Mouse (Mus musculus) frontal cortex, adult 2 months (tissue): Measurements from ENCODE around the gene Wdr81. TPM values are rescaled to one million over a fixed set of nuclear protein-coding genes. Genes with fewer than 3 reads are reported as not detected.
A peak's percentile ranks its signal among the peaks of the same experiment; 100 is the strongest.
"Not testable (repeated sequence)": the region's sequence is repeated elsewhere in the genome, so short reads cannot be mapped to it uniquely, and the experiment has no call there.

Experiments used
- DNase-seq, 2 experiments: peaks; one replicate each; pipeline ENCODE4 v3.0.0; 2022; ENCODE audit warnings: low spot score in 1 of 2; ENCODE audit errors: extremely low spot score in 1 of 2
- polyA plus RNA-seq: library from polyadenylated mRNA; depleted of rRNA; stranded (reverse); fragments of >200 nt; gene quantifications from 2 replicates; pipeline ENCODE4 v1.2.3, GENCODE M21; 2012

Gene Wdr81
- polyA plus RNA-seq, 1 experiment, result 14.4 TPM

DNA sequence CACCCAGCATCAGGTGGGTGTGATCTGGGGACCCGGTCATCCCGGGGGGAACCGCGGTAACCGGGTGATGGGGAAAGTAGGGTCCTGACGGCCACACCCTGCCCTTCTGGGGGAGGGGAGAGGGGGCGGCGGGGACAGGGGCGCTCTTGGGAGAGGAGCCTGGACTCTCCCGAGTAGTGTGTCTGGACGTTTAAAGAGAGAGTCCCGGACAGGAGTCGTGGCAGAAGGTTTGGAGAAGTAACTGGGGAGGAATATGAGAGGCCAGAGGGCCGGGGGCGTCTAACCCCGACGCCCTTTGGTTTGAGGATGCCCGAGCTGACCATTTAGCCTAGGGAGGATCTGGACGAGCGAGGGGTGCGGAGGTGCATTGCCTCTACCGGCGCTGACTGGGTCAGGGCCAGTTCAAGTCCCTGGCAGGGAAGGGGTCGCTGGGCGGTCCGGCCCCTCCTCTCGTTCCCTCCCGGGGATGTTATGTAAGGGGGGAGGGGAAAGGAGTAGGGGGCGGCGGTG, 7.3 kb upstream of the Wdr81 start:
- no peak for DNase-seq

DNA sequence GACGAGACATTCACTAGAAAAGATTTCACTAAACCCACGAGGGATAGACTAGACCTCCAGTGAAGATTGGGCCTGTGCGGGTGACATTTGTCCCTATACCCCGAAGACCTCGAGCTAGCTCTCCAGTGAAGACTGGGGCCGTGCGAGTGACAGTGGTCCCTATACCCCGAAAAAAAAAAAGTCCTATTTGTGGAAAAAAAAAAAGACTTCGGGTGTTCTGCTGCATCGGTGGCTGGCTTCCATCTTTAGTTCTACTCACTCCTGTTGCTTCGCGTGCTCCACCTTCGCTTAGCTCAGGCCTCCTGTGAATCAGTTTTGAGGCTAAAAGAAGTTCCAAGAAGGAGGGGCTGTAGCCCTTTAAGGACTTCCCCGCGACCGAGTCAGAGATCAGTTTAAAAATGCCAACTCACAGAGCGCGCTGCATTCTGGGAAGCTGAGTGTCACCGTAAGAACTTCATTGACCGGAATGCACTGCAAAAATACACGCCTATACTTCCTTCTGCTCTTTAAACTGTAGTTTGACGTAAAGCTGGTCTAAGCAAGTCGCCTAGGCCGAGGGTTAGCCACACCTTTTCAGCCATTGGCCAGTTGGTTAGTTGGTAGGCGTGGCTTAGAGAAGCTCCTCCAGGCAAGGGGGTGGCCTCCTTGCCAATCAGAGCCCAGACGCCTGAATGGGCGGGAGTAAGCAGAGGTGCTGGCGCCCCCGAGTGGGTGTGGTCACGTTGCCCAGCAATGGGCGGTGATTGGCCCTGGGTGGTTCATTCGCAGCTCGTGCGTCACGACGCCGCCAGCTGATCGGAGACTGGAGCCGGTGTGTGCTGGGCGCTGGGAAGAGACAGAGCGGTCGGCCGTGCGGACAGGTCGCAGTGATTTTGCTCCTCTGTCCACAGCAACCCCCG, 6.6 kb upstream of the Wdr81 start, which contains the start of gene Tlcd2:
Tlcd2 (plus strand) TSS at position 872 of the 899 bp plus-strand sequence.
- DNase-seq, result peak; percentile 99 to 100

DNA sequence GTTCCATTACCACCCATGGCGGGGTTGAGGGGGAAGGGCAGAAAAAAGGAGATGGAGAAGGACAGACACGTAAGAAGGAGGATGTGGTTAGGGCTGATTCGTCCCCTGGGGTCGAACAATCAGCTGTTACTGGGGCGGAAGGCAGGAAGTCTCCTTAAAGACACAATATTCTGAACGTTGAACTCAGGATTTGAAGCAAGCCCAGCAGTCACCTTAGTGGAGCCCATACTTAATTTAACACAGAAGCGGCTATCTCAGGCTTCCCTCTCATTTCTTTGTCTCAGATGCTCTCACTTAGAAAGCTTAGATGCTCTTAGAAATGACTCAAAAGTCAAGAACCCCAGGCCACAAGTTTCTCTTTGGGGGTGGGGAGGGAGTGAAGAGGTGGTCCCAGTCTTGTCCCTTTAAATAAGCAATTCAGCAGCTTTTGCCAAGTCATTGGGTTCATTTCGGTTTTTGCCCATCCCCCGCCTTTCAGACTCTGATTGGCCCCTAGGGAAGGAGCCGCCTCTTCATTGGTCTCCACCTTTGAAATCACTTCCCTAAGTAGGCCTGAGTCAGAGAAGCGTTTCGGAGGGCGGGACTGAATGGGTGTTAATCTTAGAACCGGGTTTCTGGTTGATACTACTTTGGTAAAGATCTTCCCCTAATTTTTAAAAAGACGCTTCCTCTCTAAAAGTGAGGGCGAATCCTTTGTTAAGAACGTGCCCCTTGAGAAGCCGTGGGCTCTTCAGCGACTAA, 5.8 kb upstream of the Wdr81 start:
- peak; percentile 93 to 96 for DNase-seq

DNA sequence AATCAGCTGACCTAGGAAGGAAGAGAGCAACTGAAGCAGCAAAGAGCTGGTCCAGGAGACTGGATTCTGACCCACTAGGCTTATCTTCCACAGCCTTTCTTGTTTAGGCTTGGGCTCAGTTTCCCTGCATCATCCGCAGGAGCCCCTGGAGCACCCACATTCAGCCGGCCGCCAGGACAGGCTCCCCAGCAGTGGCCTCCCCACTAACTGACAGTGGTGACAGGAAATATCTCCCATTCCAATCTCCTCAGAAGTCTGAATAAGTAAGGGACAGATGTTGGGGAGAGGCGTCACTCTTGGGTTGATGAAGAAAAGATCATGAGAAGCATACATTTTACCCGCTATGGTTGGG, 5.2 kb upstream of the Wdr81 start:
- DNase-seq, result no peak

DNA sequence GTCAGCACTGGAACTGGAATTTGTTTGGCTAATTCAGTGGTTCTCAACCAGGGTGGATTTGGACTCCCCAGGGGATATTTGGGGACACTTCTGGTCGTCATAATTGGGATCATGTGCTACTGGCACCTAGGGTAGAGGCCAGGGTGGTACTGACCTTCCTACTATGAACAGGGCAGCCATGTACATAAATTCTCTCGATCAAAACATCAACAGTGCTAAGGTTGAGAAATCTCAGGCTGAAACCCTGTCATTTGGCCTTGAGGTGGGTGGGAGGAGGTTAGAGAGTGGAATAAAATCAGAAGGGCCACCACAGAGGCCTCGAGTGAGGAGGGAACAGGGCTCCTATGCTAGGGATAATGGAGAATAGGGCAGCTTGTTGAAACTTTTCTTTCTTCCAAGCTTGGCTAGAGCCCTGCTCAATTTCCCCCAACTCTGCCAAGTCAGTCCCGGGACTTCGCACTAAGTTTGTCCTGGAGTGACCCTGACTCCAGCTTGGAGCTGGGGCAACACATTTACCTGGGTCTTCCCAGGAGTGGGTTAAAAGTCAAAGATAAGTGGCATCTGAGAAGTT, 4.7 kb upstream of the Wdr81 start:
- DNase-seq, result no peak

DNA sequence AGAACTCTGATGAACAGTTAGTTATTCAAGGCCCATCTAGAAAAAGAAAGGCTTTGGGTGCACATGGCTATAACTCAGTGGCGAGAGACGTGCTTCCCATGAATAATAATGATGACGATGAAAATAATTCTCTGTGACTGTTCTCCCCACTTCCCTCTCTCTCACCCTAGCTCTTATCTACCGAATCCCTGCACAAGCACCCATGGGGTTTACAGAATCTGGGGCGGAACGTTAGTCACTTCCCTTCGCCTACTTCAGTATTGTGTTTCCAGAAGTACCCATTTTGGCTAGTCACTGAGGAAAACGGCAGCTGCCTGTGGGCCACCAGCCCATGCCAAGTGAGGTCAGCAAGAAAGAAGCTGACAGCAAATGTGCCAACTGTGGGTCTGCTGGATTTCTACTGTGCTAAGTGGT, 4.1 kb upstream of the Wdr81 start:
- DNase-seq, result no peak

DNA sequence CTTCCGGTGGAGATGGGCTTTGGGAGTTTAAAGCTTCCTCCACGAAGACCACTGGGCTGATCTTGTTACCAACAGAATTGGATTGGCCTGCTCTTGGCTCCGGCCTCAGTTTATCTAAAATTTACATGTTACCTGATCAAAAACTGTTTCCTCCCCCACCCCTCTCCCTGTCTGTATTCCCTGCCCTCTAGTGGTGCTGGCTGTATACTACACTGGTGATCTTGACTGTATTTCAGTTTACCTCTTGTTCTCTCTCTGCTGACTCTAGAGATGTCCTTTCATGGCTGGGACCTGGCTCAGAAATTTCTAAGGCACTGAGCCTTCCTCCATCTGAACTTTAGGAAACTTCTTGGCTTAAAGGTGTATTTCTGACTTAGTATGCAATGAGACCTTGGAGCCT, 3.7 kb upstream of the Wdr81 start:
- DNase-seq, result peak in 1 of 2 experiments; percentile 65

DNA sequence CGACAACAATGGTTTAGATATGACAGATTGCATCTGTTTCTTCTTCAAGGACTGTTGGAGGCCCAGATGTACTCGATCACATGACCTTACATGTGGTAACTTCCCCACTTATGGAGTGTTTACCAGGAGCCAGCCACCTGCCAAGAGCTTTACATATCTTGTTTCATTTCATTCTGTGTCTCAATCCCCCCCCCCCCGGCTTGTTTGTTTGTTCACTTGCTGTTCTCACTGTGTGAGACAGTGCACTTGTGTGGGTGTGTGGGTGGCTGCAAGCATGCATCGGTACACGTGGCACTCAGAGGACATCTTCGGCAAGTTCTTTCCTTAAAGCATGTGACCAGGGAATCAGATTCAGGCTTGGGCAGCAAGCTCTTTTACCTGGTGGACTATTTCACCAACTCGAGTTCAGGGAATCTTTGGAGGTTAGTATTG, 1.9 kb upstream of the Wdr81 start:
- no peak for DNase-seq

DNA sequence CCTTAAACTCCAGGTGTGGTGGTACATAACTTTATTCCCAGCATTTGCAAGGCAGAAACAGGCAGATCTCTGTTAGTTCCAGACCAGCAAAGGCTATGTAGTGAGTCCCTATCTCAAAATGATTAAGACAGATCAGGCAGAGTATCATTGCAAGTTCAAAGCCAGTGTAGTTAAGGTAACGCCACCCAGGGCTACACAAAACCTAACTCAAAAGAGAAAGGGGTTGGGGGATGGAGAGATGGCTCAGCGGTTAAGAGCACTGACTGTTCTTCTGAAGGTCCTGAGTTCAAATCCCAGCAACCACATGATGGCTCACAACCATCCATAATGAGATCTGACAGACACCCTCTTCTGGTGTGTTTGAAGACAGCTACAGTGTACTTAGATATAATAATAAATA, 1.5 kb upstream of the Wdr81 start:
- not testable (repeated sequence) for DNase-seq

DNA sequence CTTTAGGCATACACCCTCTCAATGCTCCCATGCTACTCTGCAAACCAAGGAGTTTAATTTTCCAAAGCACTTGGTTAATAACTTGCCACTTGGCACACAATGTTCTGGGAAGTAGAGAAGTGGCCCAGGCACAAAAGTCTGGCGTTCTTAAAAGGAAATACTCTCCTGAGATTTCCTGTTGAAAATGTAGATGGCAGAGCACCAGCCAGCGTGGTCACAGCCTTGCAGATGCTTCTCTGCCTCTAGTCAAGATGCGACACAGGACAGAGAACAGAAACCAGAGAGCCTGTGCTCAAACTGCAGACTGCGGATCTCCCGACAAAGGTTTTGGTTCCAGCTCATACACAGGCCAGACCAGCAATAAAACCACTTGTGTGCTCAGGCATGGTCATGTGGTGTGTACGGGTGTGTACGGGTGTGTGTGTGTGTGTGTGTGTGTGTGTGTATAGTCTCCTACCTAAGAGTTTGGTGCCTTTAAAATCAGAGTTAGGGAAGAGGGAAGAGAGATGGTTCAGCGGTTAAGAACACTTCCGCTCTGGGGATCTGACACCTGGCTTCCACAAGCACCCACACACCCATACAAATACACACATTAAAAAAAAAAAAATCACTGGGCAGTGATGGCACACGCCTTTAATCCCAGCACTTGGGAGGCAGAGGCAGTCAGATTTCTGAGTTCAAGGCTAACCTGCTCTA, 672 bp upstream of the Wdr81 start:
- no peak for DNase-seq

DNA sequence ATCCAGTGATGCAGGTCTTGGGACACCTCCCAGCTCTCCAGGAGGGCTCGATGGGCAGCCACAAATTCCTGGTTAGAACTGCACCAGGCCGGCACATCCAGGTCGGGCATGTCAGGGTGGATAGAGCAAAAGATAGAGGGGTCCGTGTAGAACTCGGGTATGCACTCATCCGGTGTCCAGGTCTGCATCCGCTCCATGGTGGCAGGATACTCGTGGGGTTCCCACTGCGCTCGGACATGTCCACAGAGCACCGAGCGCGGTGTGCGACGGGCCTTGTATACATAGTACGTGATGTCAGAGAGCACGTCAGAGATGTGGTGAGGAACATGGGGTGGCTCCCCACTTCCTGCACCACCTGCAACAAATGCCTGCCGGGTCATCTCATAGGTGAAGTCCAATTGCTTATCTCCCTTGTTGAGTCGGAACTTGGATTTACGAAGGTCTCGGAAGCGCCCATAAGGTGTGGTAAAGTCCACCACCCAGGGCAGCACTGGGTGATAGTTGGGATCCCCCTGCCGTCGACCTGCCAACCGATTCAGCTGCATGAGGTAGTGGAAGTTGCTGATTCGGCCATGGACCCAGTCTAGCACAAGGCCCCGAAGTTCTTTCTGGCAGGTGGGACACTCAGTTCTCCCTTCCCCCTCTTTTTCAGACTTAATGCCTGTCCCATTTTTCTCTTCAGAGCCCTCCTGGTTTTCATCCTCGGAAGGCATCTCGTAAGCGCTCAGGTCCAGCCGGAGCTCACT, 1.5 kb downstream of the Wdr81 start:
- no peak for DNase-seq

DNA sequence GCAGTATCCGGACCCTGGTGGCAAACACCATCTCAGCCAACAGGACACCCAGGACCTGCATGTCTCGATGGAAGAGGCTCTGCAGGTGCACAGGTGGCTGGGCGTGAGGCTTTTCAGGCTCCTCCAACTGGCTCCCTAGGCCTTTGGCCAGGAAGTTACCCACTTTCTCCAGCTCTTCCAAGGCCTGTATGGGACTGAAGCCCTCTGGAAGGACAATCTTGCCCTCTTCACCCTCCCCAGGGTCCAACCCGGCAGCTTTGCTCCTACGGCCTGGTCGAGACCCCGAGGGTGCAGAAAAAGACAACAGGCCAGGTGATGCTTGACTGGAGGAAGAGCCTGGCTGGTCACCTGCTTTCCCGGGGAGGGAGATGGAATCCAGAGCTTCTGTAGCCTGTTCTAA, 2.4 kb downstream of the Wdr81 start:
- DNase-seq, result no peak

DNA sequence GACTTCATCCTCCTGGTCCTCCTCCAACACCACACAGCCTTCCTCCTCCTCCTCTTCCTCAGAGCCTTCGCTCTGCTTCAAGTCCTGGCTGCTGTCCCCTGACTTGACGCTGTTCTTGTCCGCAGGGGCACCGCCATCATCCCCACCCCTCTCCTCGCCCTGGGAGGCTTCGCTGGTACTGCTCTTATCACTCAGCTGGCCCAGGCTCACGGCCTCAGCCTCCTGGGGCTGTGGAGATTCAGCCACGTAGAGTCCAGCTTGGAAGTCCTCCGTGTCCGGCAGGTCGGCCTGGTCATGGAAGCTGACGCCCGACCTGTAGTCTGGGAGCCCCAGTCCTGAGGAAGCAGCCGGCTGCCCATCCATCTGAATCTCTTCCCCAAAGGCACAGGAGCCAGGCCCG, 3.6 kb downstream of the Wdr81 start:
- DNase-seq, result no peak

DNA sequence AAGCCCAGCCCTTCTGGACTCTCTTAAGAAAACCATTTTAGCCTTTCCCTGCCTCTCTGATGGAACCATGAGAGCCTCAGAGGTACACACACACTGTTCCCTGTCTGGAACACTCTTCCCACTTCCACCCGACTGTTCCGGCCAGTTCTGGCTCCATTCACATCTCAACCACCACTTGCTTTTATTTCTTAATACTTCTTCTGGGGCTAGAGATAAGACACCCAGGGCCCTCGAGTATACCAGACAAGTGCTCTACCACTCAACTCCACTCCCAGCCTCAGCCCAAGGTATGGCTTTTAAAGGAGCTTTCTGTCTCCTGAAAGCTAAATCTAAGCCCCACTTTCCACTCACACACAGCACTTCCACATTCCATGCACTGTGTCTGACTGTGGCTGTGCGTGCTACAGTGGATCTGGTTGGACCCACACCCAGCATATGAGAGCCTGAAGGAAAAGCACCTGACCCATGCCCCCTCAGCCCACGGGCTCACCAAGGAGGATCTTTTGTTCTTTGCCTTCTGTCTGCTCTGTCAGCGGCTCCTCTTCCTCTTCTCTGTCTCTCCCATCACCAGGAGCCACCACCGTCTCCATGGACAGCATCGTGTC, 4.1 kb downstream of the Wdr81 start:
- no peak for DNase-seq

DNA sequence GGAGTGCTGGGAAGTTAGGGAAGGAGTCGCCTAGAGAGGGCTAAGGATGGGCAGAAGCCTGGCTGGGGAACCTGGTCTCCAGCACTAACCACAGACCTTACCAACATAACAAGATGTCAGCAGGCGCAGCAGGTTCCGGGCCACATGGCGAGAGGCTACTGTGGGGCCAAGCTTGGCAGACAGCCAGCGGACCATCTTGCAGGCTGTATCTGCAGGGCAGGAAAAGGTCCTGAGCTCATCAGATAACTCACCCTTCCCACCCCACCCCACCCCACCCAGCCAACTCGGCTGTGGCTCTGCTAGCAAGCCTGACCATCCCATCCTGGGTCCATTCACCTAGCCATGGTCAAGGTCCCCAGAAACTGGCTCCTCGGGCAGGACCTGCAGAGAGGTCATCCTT, 4.8 kb downstream of the Wdr81 start:
- DNase-seq, result no peak

DNA sequence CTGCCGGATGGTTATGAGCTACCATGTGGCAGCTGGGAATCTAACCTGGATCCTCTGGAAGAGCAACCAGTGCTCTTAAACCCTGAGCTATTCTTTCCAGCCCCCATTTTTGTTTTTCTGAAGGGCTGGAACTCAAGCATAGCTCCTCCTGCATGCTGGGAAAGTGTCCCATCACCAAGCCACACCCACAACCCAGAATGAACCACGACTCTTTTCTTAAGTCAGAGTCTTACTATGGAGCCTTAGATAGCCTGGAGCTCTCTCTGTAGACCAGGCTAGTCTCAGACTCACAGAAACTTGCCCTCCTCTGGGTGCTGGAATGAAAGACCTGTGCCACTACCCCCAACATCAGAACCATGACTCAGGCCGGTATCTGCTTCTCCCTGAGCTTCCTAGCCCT, 5.9 kb downstream of the Wdr81 start:
- DNase-seq, result no peak

DNA sequence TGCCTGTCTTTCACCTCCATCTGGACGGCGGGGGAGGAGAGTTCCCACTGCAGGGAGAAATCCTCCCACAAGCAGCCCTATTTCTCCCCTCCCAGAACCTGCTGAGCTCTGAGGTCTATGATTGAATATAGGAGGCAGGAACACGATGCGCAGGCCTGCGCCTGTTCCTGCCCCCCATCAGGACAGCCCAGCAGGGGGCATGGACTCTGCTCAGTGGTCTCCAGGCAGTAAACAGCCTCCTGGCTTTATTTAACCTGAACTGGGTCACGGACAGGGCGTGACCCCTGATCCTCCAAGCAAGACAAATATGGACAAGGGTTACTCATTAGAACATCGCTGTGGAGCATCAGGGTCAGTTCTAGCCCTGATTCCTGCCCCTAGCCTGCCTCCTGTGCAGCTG, 10.8 kb downstream of the Wdr81 start:
- no peak for DNase-seq

DNA sequence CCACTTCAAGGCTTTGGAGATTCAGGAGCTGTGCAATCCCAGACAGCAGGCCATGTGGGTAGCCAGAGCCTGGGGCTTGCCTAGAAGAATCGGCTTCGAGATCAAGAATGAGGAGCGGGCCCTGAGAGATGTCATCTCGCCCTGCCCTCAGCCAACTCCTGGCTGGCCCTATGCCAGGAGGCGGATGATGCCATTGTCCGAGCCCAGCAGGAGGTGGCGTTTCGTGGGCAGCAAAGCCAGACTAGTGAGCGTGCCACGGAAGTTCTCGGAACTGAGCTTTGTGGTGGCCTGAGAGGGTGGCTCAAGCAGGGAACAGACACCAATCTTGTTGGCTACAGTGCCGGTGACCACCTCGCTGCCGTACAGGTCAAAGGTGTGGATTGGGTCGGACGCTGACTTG, 12.9 kb downstream of the Wdr81 start:
- no peak for DNase-seq

DNA sequence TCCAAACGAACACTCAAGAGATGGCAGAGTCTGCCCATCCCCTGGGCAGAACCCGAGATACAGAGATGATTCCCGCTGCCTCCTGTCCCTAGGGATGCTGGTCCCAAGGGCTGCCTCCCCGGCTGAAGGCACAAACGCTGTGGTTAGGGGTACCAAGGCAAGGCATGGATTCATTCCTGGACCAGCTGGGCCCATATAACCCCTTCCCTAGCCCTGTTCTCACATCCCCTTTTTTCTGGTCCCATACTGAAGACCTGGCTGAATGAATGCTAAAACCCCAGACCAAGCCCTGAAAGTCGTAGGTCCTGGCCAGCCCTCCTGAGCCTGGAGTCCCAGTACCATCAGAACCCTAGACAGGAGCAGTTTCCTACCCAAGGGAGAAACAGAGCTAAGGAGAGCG, 13.5 kb downstream of the Wdr81 start:
- DNase-seq, result no peak

DNA sequence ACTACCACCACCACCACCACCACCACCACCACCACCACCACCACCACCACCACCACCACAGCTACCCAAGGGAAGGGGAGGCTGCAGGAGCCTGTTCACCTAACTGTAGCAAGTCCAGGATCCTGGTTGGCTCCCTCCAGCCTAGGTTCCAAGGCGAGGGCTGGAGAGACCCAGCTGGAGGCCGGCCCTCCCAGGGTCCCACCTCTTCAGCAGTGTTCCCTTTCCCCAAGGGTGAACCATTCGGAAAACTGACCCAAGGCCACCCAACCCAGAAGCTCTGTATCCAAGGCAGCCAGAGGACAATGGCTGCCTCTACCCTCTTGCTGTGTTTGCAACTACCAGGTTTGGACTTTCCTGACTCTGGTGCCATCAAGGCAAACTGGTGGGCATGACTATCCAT, 14.6 kb downstream of the Wdr81 start:
- DNase-seq, result no peak
